Mouse (Mus musculus): ENCODE results near the gene Tshr.

DNA sequence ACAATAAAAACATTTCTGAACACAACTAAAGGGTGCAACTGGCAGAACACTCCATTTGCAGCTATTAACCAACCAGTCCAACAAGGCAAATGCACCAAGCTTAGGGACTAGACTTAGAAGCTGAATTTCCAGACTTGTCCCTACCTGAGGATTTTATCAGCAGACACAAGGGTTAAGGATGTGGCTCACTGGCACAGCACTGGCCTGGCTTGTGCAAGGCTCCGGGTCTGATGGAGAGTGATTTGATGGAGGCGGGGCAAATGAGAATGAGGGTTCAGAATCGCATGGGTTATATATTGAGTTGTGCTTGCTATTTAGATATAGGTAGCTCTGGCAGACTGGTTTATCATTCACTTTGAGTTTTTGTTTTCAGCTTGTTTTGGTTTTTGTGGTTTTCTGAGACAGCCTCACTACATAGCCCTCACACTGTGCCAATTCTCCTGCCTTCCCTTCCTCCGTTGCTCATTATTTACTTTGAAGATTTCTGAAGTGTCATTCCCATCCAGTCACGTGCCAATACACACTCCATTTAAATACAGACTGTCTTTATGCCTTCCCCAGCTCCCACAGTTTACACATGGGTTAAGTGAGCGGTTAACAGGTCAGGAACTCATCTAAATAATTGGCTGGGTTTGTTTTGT lies 198.1 kb downstream of the Tshr start:
- TF ChIP-seq CTCF (IDR thresholded peaks at IDR 0.05; ENCODE audit: borderline replicate concordance, extremely low read depth, insufficient read depth, insufficient read length) (no peak), POLR2A (IDR thresholded peaks at IDR 0.05; ENCODE audit: borderline replicate concordance, extremely low read depth, insufficient read depth, insufficient read length, poor library complexity, severe bottlenecking) (no peak)

Measured in brain, embryonic 14.5 days (tissue).